Mouse (Mus musculus) intestine, postnatal 0 days (tissue): Measurements from ENCODE around the gene Prickle2. TPM values are rescaled to one million over a fixed set of nuclear protein-coding genes. Genes with fewer than 3 reads are reported as not detected.

ENCODE experiments used
- ATAC-seq: fragments of 200-750 bp; cut with Nextera tagmentation; 2 replicates; pipeline ENCODE4 v1.8.0; 2017; ENCODE audit warnings: mild to moderate bottlenecking, moderate TSS enrichment, moderate library complexity
- H3K27ac ChIP-seq: fragments of 300-500 bp; sonication (generic); 2 replicates; pipeline ENCODE4 v1.5.1; 2014; ENCODE audit warnings: mild to moderate bottlenecking, low read depth, low read length, moderate library complexity
- H3K27me3 ChIP-seq: fragments of 300-500 bp; sonication (generic); replicated peaks from 2 replicates; pipeline ENCODE4 v1.6.1; 2014; ENCODE audit warnings: low read length, mixed read lengths; ENCODE audit not compliant: control insufficient read depth, insufficient read depth
- H3K36me3 ChIP-seq: fragments of 300-500 bp; sonication (generic); 2 replicates; pipeline ENCODE4 v1.6.1; 2014; ENCODE audit warnings: mild to moderate bottlenecking, moderate library complexity; ENCODE audit not compliant: control insufficient read depth, insufficient read depth
- H3K4me1 ChIP-seq: fragments of 300-500 bp; sonication (generic); replicated peaks from 2 replicates; pipeline ENCODE4 v1.6.1; 2014; ENCODE audit warnings: antibody characterized with exemption, low read length, mixed read lengths; ENCODE audit not compliant: control insufficient read depth, insufficient read depth
- H3K4me2 ChIP-seq: fragments of 300-500 bp; sonication (generic); replicated peaks from 2 replicates; pipeline ENCODE4 v1.6.1; 2014; ENCODE audit warnings: low read depth, mild to moderate bottlenecking, moderate library complexity
- H3K4me3 ChIP-seq: fragments of 300-500 bp; sonication (generic); 2 replicates; pipeline ENCODE4 v1.5.1; 2014; ENCODE audit warnings: low read depth, low read length
- H3K9ac ChIP-seq: fragments of 300-500 bp; sonication (generic); 2 replicates; pipeline ENCODE4 v1.6.1; 2014; ENCODE audit warnings: mild to moderate bottlenecking, low read depth, low read length
- H3K9me3 ChIP-seq: fragments of 300-500 bp; sonication (generic); 2 replicates; pipeline ENCODE4 v1.6.1; 2016; ENCODE audit warnings: mixed run types; ENCODE audit not compliant: control insufficient read depth
- CTCF ChIP-seq: sonication (generic); IDR thresholded peaks from 2 replicates; pipeline ENCODE4 v1.5.1; 2016; ENCODE audit warnings: low read depth, mild to moderate bottlenecking, control low read depth, antibody characterized with exemption, moderate library complexity
- WGBS: fragments of 180-500 bp; shearing (Covaris S2); extraction: QIAGEN DNeasy Blood & Tissue Kit; methylation state at CpG from one replicate; pipeline ENCODE4 v1.1.7; 2014; 5-methylcytosine and 5-hydroxymethylcytosine counted together
- polyA plus RNA-seq: library from polyadenylated mRNA; unstranded; fragments of >200 nt; fragmentation: Nextera tagmentation; extraction: Ambion mirVana; gene quantifications from 2 replicates; pipeline ENCODE4 v1.2.1, GENCODE M21; 2015

The Prickle2 gene
- polyA plus RNA-seq, 1 experiment from 2014 or later, result 1.7 TPM

- WGBS, result 59% methylated on average over 4 of the region's 4 CpGs
- no peak for ATAC-seq
- H3K36me3 ChIP-seq, result no peaks in the 10 kb centered on the region
Measured at GRCm38 (mm10) chr6:92708137-92708536, 2.2 kb upstream of the Prickle2 start.

GRCm38 (mm10) chr6:92705353-92706144 is 406 bp downstream of the Prickle2 start:
- Histone ChIP-seq H3K36me3 (no peaks in the 10 kb centered on the region), H3K27me3 (no peaks in the 10 kb centered on the region; the same call in 1 of the 2 replicates), H3K4me3 (peak overlapping the region; percentile 68), H3K9ac (peak overlapping the region; percentile 32), H3K27ac (no peak overlapping the region), H3K4me1 (no peaks in the 10 kb centered on the region), H3K9me3 (no peaks in the 10 kb centered on the region), H3K4me2 (peak overlapping the region; percentile 97)
- no peak for TF ChIP-seq CTCF
- ATAC-seq, result no peak; the same call in 1 of the 2 replicates
- 6% methylated on average over 39 of the region's 39 CpGs for WGBS

More at GRCm38 (mm10) chr6:92708137-92708536, 2.2 kb upstream of the Prickle2 start:
- no peak overlapping the region for H3K27ac ChIP-seq
- H3K9me3 ChIP-seq, result no peaks in the 10 kb centered on the region
- H3K4me2 ChIP-seq, result no peak overlapping the region
- H3K4me1 ChIP-seq, result no peaks in the 10 kb centered on the region
- TF ChIP-seq CTCF, result peak; percentile 48
- no peaks in the 10 kb centered on the region; the same call in 1 of the 2 replicates for H3K27me3 ChIP-seq
- H3K9ac ChIP-seq, result no peak overlapping the region
- H3K4me3 ChIP-seq, result no peak overlapping the region

GRCm38 (mm10) chr6:92704810-92705209 is 1.1 kb downstream of the Prickle2 start:
- Histone ChIP-seq H3K4me1 (no peaks in the 10 kb centered on the region), H3K9me3 (no peaks in the 10 kb centered on the region), H3K9ac (no peak overlapping the region), H3K36me3 (no peaks in the 10 kb centered on the region), H3K4me3 (peak overlapping the region; percentile 68), H3K4me2 (peak overlapping the region; percentile 97), H3K27ac (no peak overlapping the region), H3K27me3 (no peaks in the 10 kb centered on the region; the same call in 1 of the 2 replicates)
- ATAC-seq, result no peak
- TF ChIP-seq CTCF, result no peak
- 42% methylated on average over 9 of the region's 9 CpGs for WGBS

GRCm38 (mm10) chr6:92699491-92700209 is 6.3 kb downstream of the Prickle2 start:
- no peak for ATAC-seq
- TF ChIP-seq CTCF, result no peak
- Histone ChIP-seq H3K4me3 (no peak overlapping the region), H3K4me2 (no peak overlapping the region), H3K36me3 (no peaks in the 10 kb centered on the region), H3K9me3 (no peaks in the 10 kb centered on the region), H3K9ac (no peak overlapping the region), H3K27ac (no peak overlapping the region), H3K27me3 (no peaks in the 10 kb centered on the region; the same call in 1 of the 2 replicates), H3K4me1 (no peaks in the 10 kb centered on the region)
- WGBS, result 53% methylated on average over 3 of the region's 3 CpGs

GRCm38 (mm10) chr6:92697807-92698206 is 8.1 kb downstream of the Prickle2 start:
- H3K4me2 ChIP-seq, result no peak overlapping the region
- no peaks in the 10 kb centered on the region for H3K36me3 ChIP-seq
- H3K4me3 ChIP-seq, result no peak overlapping the region
- H3K27me3 ChIP-seq, result no peaks in the 10 kb centered on the region
- H3K27ac ChIP-seq, result no peak overlapping the region
- ATAC-seq, result no peak
- no peak for TF ChIP-seq CTCF
- no peaks in the 10 kb centered on the region for H3K9me3 ChIP-seq
- 43% methylated on average over 5 of the region's 5 CpGs for WGBS
- no peaks in the 10 kb centered on the region for H3K4me1 ChIP-seq
- H3K9ac ChIP-seq, result no peak overlapping the region

GRCm38 (mm10) chr6:92687317-92687716 is 18.6 kb downstream of the Prickle2 start:
- TF ChIP-seq CTCF, result no peak
- H3K27ac ChIP-seq, result no peak overlapping the region
- no peak overlapping the region for H3K4me3 ChIP-seq
- no peak overlapping the region for H3K4me2 ChIP-seq
- no peak overlapping the region for H3K9ac ChIP-seq
- ATAC-seq, result 0 out of 2 replicates have a peak, but pooled peaks have one; percentile 33
- no peaks in the 10 kb centered on the region for H3K27me3 ChIP-seq
- no peaks in the 10 kb centered on the region for H3K9me3 ChIP-seq
- no peaks in the 10 kb centered on the region for H3K36me3 ChIP-seq
- WGBS, result 59% methylated on average over 5 of the region's 5 CpGs
- H3K4me1 ChIP-seq, result no peaks in the 10 kb centered on the region
